Mouse (Mus musculus) C2C12 (cell line): ENCODE measurements around the gene Shf.

Source experiments
- CEBPB ChIP-seq: IDR thresholded peaks from one replicate; pipeline ENCODE4 v1.6.1; 2011; ENCODE audit warnings: low read depth, mild to moderate bottlenecking, control low read depth, moderate library complexity
- CTCF ChIP-seq: IDR thresholded peaks from one replicate; pipeline ENCODE4 v1.5.1; 2011; ENCODE audit not compliant: control insufficient read depth, insufficient read depth, insufficient read length
- MAX ChIP-seq: IDR thresholded peaks from one replicate; pipeline ENCODE4 v1.6.1; 2011; ENCODE audit warnings: mild to moderate bottlenecking, control low read depth
- MYOG ChIP-seq: IDR thresholded peaks from one replicate; pipeline ENCODE4 v1.6.1; 2011; ENCODE audit not compliant: control insufficient read depth, insufficient read length; ENCODE audit errors: extremely low read depth
- USF1 ChIP-seq: IDR thresholded peaks from one replicate; pipeline ENCODE4 v1.6.1; 2011; ENCODE audit warnings: low read depth, mild to moderate bottlenecking, control low read depth, moderate library complexity

DNA sequence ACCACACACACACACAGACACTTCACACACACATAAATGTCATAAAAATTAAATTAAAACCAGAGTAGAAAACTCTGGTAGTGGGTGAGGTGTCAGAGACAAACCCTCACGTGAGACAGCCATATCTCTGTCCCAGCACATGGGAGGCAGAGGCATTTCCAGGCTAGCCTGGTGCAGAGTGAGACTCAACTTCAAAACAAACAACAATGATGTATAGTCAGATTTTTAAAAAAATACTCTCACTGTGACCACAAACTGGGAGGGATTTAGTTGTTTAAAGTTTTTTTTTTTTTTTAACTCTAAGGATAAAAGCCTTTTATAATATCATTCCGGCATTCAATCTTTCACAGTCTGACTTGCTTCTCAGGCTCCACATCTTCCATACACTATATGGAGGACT is 43.6 kb downstream of the Shf start:
- TF ChIP-seq CTCF, result no peak
- no peak for TF ChIP-seq MYOG
- TF ChIP-seq CEBPB, result no peak
- TF ChIP-seq USF1, result no peak
- no peak for TF ChIP-seq MAX
